Mouse (Mus musculus): ENCODE measurements around the gene Yy1.
A peak's percentile ranks its signal among the peaks of the same experiment; 100 is the strongest.
"Not testable (repeated sequence)": the region's sequence is repeated elsewhere in the genome, so short reads cannot be mapped to it uniquely, and the experiment has no call there.

Yy1 gene

GRCm38 (mm10) chr12:108826282-108826957, 33.6 kb downstream of the Yy1 start:
- no peak for DNase-seq (ENCODE audit: low spot score in 2 of 2)

GRCm38 (mm10) chr12:108826958-108827535, 34.3 kb downstream of the Yy1 start:
- no peak for DNase-seq (ENCODE audit: low spot score in 2 of 2)

GRCm38 (mm10) chr12:108827641-108828040, 34.9 kb downstream of the Yy1 start:
- no peak for DNase-seq (ENCODE audit: low spot score in 2 of 2)

- no peak for DNase-seq (ENCODE audit: low spot score in 2 of 2)
Measured at GRCm38 (mm10) chr12:108829636-108830035, 36.9 kb downstream of the Yy1 start.

- DNase-seq (ENCODE audit: low spot score in 2 of 2) = no peak
Measured at GRCm38 (mm10) chr12:108830358-108830757, 37.6 kb downstream of the Yy1 start.

- DNase-seq (ENCODE audit: low spot score in 2 of 2) = no peak
Measured at GRCm38 (mm10) chr12:108831966-108832643, 39.3 kb downstream of the Yy1 start.

DNA sequence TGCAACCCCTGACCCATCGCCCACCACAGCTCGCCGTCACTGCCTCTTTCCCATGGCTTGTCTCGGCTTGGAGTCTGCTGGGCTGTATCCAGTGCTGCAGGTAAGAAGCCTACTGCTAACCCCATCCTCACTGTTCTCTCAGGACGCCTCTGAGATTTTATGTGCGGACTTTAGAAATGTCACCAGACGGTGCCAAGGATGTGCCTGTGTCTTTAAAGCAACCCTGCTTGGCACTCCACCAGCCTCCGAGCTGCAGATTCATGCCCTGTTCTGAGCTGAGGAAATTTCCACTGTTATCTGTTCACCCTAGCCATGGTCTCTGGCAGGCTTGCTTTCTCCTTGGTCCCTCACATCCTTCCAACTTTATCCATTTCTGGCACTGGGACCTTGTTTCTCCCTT, 40.1 kb downstream of the Yy1 start:
- DNase-seq (ENCODE audit: low spot score in 2 of 2) = peak in 1 of 2 experiments; percentile 34

DNA sequence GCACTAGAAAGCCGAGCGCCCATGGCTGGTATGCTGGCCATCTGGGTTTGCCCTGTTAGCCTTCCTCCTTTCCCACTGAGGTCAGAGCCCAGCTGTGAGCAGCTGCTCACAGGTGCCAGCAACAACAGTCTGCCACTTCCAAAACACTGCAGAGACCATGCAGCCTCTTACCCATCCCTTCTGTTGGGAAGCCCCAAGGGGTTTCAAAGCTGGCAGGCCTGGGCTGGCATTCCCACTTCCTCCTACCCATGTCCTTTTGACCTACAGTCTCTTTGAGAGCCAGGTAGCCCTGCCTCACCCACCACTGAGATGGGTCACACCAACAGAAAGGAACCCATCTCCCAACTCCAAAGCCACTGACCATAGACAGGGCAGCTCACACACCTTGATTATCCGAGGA, 40.6 kb downstream of the Yy1 start:
- DNase-seq (ENCODE audit: low spot score in 2 of 2) = no peak

GRCm38 (mm10) chr12:108834337-108834736, 41.6 kb downstream of the Yy1 start:
- DNase-seq (ENCODE audit: low spot score in 2 of 2) = no peak

- no peak for DNase-seq (ENCODE audit: low spot score in 2 of 2)
Measured at GRCm38 (mm10) chr12:108834786-108835185, 42.0 kb downstream of the Yy1 start.

- no peak for DNase-seq (ENCODE audit: low spot score in 2 of 2)
Measured at GRCm38 (mm10) chr12:108835208-108835839, 42.6 kb downstream of the Yy1 start.

DNA sequence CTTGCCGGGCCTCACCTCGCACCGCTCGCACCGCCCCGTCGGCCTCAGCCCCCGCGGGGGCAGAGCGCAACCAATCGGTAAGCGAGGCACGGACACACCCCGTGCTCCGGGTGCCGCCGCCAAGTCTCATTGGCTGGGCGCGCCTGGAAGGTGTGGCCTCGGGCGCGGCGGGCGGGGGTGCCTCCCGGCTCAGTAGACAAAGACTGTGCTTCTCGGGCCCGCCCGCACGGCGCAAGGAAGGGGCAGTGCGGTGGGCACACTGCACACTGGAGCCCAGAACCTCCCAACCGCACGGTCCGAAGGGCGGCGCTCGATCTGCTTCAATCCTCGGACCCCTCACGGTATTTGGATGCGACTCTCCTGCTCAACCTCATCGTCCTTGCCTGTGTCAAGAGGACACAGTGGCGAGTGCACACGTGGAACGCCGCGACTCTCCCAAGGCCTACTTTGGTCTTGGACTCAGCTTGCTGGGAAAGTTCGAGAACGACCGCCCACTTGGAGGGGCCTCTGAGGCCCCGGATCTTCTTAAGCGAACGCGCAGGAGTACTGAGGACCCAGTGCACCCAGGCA, 43.2 kb downstream of the Yy1 start, which contains the start of the genes Slc25a29 and Slc25a47:
Gene Slc25a29 (minus strand): TSS at position 44 of the 570 bp plus-strand sequence.
Gene Slc25a47 (plus strand): TSS at position 207 of the 570 bp plus-strand sequence.
- DNase-seq (ENCODE audit: low spot score in 2 of 2) = peak; percentile 96

GRCm38 (mm10) chr12:108836722-108837121, 43.9 kb downstream of the Yy1 start:
- DNase-seq (ENCODE audit: low spot score in 2 of 2) = no peak

DNA sequence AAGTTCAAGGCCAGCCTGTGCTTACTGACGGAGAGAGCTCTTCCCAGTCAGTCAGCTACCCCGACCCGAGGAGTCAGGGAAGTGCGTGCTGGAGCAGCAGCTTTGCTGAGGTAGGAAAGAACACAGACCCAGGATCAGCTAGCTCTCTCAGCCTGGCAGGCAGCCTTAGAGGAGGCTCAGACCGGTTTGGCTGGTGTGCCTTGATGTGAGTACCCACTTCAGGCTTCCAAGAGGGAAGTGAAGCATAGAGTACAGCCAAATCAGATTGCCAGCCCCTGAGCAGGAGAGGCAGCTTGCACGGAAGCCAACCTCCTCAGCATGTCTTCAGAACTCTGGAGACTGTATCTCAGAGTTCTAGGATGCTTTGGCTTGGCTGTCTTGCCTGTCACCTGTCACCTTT, 48.4 kb downstream of the Yy1 start:
- DNase-seq (ENCODE audit: low spot score in 2 of 2) = no peak

- DNase-seq (ENCODE audit: low spot score in 2 of 2) = no peak
Measured at GRCm38 (mm10) chr12:108842663-108843062, 49.9 kb downstream of the Yy1 start.

- DNase-seq (ENCODE audit: low spot score in 2 of 2) = not testable (repeated sequence)
Measured at GRCm38 (mm10) chr12:108848033-108848432, 55.3 kb downstream of the Yy1 start.

DNA sequence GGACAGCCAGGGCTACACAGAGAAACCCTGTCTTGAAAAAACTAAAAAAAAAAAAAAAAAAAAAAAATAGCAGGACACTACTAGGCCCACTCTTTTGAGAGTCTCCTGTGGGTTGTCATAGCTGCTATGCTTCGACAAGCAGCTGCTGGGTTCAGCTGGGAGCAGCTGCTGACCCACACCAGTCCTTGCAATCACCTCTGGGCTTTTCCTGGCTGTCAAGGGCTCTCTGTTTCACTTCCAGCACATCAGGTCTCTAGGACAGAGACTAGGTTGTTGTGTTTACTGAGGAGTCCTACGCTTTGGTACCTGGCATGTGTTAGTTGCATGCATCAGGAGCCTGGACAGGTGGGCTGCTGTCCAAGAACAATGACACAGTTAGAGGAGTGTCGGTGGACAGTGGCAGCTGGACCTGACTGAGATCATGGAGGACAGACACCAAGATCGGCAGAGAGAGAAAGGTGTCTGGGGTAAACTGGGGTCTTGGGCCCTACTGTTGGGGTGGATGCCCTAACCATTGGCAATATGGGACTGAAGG, 56.8 kb downstream of the Yy1 start:
- no peak for DNase-seq (ENCODE audit: low spot score in 2 of 2)

DNA sequence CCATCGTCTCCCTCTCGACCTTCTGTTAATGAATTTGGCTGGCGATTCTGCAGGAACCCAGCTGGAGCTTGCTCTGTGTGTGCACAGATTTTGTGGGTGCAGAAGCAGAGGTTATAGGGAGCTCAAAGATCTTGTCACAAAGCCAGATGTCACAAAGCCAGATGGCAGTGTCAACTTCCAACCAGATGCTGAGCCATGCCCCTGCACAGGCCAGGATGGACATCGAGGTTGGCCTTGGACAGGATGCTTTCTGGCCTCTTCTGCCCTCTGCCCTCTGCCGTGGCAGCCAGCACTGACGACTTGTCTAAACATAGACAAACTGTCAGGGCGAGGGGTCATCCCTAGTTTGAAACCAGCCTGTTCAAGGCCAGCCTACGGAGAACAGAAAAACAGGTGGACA, 57.4 kb downstream of the Yy1 start:
- DNase-seq (ENCODE audit: low spot score in 2 of 2) = no peak

DNA sequence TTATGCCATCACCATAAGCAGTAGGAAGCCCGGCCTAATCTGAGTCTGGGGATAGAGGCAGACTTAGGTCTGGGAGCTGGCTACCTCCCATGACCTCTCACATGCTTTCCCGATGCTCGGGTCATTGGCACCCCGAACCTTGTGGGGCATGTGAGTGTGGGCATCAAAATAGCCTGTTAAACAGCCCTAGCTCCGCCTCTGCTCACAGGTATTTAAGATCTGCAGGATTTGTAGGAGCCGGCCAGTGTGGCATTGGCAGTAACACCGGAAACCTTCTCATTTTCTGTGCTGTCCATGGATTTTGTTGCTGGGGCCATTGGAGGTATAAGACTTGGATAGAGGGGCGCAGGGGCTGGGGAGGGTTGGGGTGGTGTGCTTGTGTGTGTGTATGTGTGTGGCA, 58.1 kb downstream of the Yy1 start:
- no peak for DNase-seq (ENCODE audit: low spot score in 2 of 2)

DNA sequence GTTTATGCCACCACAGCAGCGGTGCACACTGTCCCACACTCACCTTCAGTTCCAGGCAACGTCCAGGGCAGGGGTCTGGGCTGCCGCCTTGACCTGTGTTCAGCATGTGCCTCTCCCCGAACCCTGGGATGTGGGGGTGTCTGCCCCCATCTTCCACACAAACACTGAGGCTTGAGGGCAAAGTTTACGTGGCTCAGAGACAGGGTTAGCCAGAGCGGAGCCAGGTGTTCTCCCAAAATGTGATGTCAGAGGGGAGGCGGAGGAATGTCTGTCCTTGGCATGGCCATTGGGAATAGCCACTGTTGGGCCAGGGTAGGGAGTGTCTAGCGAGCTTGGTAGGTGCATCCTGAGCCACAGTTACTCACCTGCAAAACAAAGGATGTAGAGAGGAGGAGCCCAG, 60.0 kb downstream of the Yy1 start:
- no peak for DNase-seq (ENCODE audit: low spot score in 2 of 2)

DNA sequence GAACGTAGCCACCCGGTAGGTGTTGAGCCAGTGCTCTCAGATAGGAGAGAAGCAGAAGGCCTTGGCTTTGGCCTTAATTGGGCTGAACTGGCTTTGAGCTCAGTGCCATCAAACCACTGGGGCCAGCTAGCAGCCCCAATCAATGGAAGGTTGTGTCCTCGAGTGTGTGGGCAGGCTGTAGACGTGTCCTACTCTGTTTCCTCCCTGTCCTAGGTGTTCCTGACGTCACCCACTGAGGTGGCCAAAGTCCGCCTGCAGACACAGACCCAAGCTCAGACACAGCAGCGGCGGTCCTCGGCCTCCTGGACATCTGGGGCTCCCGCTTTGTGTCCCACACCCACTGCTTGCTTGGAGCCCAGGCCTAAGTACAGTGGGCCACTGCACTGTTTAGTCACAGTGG, 62.3 kb downstream of the Yy1 start:
- DNase-seq (ENCODE audit: low spot score in 2 of 2) = no peak

- no peak for DNase-seq (ENCODE audit: low spot score in 2 of 2)
Measured at GRCm38 (mm10) chr12:108856186-108856585, 63.4 kb downstream of the Yy1 start.

Data from right cerebral cortex, postnatal 36 days (tissue).